Mouse (Mus musculus) spleen, postnatal 14 days (tissue): ENCODE data around the gene P2ry2.

ENCODE experiments used
- DNase-seq, 2 experiments: peaks; one replicate each; pipeline ENCODE4 v3.0.0; 2021 to 2022; ENCODE audit warnings: low spot score in 2 of 2

P2ry2 gene

GRCm38 (mm10) chr7:101027623-101028443 lies 15.2 kb upstream of the P2ry2 start:
- no peak for DNase-seq

- no peak for DNase-seq
Measured at GRCm38 (mm10) chr7:101026836-101027235, 14.2 kb upstream of the P2ry2 start.

GRCm38 (mm10) chr7:101017492-101017891 lies 4.8 kb upstream of the P2ry2 start:
- DNase-seq: no peak

GRCm38 (mm10) chr7:101017021-101017461 lies 4.4 kb upstream of the P2ry2 start:
- no peak for DNase-seq

GRCm38 (mm10) chr7:101014985-101015384 lies 2.3 kb upstream of the P2ry2 start:
- no peak for DNase-seq

GRCm38 (mm10) chr7:101014041-101014440 lies 1.4 kb upstream of the P2ry2 start:
- no peak for DNase-seq

GRCm38 (mm10) chr7:101011681-101012367 lies 842 bp downstream of the P2ry2 start:
- DNase-seq: peak; percentile 18 to 31

- DNase-seq: no peak
Measured at GRCm38 (mm10) chr7:101010741-101011140, 1.9 kb downstream of the P2ry2 start.

- no peak for DNase-seq
Measured at GRCm38 (mm10) chr7:101006201-101006600, 6.5 kb downstream of the P2ry2 start.

- DNase-seq: no peak
Measured at GRCm38 (mm10) chr7:101005119-101005518, 7.5 kb downstream of the P2ry2 start.

- DNase-seq: no peak
Measured at GRCm38 (mm10) chr7:101003442-101004326, 9.0 kb downstream of the P2ry2 start.

GRCm38 (mm10) chr7:101002274-101002673 lies 10.4 kb downstream of the P2ry2 start:
- no peak for DNase-seq

GRCm38 (mm10) chr7:100999623-101000022 lies 13.0 kb downstream of the P2ry2 start:
- no peak for DNase-seq

- DNase-seq: no peak
Measured at GRCm38 (mm10) chr7:100998578-100998960, 14.1 kb downstream of the P2ry2 start.

- no peak for DNase-seq
Measured at GRCm38 (mm10) chr7:100997951-100998577, 14.6 kb downstream of the P2ry2 start.

- DNase-seq: no peak
Measured at GRCm38 (mm10) chr7:100997215-100997614, 15.5 kb downstream of the P2ry2 start.

GRCm38 (mm10) chr7:100995951-100996350 lies 16.7 kb downstream of the P2ry2 start:
- DNase-seq: no peak

GRCm38 (mm10) chr7:100995260-100995864 lies 17.3 kb downstream of the P2ry2 start:
- DNase-seq: no peak

- DNase-seq: no peak
Measured at GRCm38 (mm10) chr7:100993166-100993565, 19.5 kb downstream of the P2ry2 start.

- DNase-seq: no peak
Measured at GRCm38 (mm10) chr7:100991972-100992371, 20.7 kb downstream of the P2ry2 start.

- DNase-seq: no peak
Measured at GRCm38 (mm10) chr7:100990636-100991311, 21.9 kb downstream of the P2ry2 start.
